Mouse (Mus musculus): ENCODE results near the gene Hadha.

GRCm38 (mm10) chr5:30195340-30195739 is 40.4 kb upstream of the Hadha start:
- TF ChIP-seq CTCF (IDR thresholded peaks at IDR 0.05) = no peak
- TF ChIP-seq EP300 (IDR thresholded peaks at IDR 0.05) = no peak

All from lung, postnatal 0 days (tissue).